Mouse (Mus musculus) spleen, adult 18-20 months (tissue): ENCODE measurements around the gene Bach1.

ENCODE experiments used
- DNase-seq, 2 experiments: peaks; one replicate each; pipeline ENCODE4 v3.0.0; 2022; ENCODE audit warnings: mixed read lengths in 2 of 2

Bach1 gene

DNA sequence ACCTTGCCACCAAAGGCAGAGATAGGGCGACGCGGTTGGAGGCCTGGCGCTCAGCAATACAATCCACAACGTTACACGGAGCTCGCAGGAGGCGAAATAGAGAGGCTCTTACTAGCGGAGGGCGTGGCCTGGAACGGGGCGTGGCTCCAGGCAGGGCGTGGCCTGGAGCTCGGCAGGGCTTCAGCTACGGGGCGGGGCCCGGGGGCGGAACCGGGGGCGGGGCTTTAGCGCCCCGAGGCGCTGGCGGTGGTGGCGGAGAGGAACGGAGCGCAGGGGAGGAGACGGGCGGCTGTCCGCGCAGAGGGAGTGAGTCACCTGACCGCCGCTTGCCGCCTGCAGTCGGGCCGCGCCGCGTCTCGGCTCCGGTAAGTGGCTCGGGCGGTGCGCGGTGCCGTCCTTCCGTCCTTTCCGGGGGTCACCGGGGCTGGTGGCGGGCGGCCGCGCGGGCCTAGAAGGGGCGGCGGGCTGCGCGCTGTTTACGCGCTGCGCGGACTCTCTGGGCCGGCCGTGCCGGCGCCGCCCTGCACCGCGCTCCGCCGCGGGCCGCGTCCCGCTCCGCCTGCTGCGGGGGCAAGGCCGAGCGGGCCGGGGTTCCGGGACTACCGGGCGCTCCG, at the start of gene Bach1:
Gene Bach1, plus strand, starts transcription at position 254 of the 614 bp plus-strand sequence.
- DNase-seq: peak; percentile 93 to 97

DNA sequence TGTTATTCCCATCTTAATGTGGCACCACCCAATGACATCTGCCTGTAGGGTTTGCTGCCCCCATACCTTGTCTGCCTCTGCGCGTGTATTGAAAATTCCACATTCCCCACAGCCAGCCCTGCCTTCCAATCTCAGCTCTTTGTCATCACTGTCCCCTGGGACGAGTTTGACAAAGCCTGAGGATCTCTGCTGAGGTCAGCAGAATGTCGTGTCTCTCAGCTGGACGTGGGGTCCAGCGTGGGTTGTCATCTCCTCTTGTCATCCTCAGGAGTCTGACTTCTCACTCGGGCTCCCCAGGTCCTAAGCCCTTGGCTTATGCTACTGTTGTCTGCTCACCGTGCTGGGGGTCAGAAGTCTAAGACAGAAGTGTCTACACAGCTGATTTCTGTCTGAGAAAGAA, 46.4 kb upstream of the Bach1 start:
- no peak for DNase-seq

DNA sequence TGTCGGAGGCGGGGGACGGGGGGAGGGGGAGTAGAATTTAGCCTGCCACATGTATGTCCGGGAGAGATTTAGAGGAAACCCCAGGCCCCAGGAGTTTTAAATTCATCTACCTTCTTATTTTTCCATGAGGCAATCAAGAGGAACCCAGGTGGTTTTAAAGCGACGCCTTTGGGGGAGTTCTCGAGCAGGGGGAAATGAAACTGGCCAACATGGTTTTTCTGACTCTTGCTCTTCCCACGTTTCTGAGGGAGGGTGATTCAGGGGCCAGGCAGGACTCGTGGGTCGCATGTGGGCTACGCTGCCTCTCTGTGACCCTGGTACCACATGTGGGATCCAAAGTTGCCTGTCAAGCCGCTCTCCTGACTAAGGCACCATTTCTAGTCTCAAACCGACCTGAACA, 45.8 kb upstream of the Bach1 start:
- no peak for DNase-seq

DNA sequence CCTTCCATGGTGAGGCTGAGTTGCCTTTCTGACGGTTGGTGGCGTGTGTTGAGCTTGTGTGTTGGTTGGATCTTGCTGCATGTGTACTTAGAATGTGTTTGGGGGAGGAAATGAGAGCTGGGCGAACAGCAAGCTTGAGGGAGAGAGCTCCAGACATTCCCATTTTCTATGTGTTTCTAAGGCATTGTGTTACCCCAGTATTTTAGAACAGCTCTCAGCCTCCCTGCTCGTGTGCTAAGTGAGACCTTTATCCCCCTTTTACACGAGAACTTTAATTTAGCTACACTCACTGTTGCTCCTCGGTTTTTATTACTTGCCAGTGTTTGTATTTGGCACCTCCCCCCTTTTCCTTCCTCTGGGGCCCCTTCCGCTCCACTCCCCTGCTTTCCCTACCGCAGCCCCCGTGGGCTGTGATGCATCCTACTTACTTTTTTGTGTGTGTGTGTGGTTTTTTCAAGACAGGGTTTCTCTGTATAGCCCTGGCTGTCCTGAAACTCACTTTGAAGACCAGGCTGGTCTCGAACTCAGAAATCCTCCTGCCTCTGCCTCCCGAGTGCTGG, 44.6 kb upstream of the Bach1 start:
- no peak for DNase-seq

DNA sequence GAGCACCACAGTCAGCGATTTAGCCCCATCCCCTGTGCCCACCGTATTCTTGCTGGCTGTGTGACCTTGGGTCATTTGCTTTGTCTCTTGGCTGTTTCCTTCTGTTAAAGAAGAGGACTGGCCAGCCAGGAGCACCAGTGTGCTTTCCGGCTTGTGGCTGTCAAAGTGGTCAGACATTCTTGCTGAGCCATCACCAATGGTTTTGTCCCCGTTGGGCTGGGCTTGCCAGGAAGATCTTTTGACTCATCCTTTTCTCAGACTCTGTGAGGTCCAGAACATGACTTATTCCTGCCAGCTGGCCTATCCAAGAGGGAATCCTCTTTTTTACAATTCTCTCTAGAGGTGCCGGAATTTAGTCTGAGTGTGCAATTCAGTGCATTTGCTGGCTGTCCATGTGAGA, 43.7 kb upstream of the Bach1 start:
- DNase-seq: no peak

DNA sequence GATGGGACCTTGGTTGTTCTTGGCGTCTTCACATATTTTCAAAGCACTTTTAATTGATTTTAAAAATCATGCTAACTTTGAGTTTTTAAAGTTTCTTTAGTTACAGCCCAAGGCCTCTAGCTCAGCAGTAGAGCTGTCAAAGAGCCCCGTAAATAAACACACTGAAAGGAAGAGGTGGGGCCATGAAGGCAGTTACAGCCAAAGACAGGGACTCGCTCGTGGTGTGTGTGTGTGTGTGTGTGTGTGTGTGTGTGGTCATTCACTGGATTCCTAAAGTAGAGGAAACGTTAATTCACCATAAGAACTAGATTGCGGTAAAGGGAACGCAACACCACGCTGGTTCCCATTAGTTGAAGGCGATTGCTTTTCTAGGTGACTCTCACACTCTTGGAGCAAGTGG, 43.2 kb upstream of the Bach1 start:
- DNase-seq: no peak

DNA sequence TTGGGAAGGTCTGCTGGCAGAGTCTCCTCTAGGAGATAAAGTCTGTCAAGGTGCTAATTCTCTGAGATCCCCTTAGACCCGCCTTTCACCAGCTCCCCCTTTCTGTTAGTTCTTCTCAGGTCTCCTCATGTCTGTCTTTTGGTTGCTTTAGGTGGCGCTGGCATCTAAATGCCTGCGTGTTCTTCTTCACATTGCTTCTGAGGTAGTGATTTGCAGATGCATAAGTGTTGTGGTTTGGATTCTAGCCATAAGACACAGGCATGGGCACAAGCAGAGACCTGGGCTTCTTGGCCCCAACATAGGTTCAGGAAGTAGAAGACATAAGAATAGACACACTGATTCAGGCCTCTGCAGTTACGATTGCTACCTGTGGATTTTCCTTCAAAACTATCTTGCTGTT, 42.0 kb upstream of the Bach1 start:
- no peak for DNase-seq

DNA sequence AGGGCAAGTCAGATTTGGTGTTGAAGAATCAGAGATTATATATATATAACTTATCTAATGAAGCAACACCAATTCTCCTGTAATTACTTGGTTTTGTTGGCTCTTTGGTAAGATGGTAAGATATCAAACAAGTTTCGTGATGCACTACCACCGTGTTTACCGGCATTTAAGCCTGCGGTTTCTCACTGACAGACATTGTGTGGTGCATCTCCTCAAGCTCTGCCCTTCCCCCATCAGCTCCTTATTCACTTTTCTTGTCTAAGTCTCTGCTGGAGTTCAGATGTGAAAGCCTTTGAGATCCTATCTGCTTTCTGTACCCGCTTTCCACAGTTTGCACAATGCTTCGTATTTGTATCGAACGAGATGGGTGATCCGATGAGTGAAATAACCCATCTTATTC, 41.5 kb upstream of the Bach1 start:
- DNase-seq: no peak

GRCm38 (mm10) chr16:87661024-87661471, 37.7 kb upstream of the Bach1 start:
- DNase-seq: no peak

GRCm38 (mm10) chr16:87661636-87662035, 37.1 kb upstream of the Bach1 start:
- no peak for DNase-seq

DNA sequence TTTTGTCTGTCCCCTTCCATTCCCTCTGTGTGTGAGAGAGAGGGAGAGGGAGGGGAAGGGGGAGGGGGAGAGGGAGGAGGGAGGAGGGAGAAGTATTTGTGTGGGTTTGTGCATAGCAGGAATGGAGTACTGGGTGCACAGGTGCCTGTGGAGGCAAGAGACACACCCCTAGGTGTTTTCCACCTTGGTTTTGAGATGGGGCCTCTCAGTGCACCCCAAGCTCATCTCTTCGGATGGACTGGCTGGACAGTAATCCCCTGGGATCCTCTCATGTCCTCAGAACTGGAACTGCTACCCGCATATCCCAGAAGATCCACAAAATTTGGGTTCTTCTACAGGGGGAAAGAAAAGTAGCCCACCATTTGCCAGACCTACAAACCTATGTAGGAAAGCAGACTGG, 36.2 kb upstream of the Bach1 start:
- no peak for DNase-seq

GRCm38 (mm10) chr16:87663890-87664289, 34.9 kb upstream of the Bach1 start:
- no peak for DNase-seq

DNA sequence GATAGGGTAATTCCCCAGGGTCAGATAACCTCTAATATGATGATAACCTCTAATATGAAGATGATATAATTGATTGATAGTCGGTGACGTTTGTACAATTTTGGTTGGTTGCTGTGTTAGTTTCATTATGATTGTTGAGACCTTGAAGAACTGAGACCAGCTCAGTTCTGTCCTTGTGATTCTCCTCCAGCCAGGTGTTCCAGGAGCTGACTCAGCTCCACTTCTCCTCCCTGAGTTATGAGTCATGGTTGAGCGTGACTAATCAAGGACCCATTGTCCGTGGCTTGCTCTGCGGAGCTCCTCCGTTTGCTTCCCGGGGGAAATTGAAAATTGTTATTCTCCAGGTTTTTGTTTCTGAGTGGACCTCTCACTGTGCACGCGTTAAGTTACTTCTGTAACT, 33.5 kb upstream of the Bach1 start:
- DNase-seq: no peak

GRCm38 (mm10) chr16:87665752-87666619, 32.8 kb upstream of the Bach1 start:
- no peak for DNase-seq

DNA sequence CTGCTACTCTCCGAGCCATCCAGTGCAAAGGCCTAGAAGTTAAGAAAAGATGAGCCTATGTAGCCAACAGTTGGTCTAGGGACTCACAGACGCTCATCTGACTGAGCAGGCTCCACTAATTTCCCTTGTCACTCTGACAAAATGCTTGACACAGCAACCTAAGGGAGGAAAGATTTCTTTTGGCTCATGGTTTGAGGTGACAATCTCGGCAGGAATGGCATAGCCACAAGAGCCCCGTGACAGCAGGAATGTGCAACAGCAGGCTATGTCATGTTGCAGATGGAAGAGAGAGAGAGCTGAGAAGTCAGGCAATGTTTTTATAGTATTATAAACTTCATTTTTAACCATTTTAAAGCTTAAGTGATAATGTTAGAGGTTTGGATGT, 32.1 kb upstream of the Bach1 start:
- no peak for DNase-seq

DNA sequence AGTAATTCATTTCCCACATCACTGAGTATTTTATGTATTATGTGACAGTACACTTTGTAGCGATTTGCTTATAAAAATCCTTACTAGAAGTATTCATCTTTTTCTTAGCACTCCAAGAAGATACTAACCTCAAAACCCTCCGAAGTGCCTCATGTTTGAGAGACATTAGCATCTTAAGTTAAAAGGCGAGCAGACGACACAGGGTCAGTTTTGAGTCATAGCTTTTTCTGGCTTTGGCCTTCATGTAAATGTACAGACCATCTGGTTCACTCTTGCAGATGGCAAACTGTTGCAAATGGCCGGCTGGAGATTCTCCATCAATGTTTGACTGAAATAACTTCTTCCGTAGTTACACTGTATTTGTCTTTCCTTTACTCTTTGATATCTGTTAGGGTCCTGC, 30.7 kb upstream of the Bach1 start:
- no peak for DNase-seq

GRCm38 (mm10) chr16:87670091-87670820, 28.5 kb upstream of the Bach1 start:
- DNase-seq: no peak

DNA sequence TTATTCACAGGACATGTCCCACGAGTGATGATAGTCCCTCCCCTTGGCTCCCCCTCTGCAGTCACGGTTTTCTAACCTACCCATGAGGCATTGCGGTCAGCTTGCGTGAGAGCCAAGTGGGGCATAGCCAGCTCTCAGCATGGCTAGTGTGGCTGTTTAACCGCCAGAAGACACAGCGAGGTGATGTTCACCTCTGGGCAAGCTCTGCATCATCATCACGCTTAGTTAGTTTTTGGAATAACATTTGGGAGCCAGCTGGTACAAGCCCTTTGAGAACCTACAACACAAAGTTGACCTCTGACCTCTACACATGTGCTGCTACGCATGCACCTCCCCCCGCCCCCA, 28.0 kb upstream of the Bach1 start:
- DNase-seq: no peak

DNA sequence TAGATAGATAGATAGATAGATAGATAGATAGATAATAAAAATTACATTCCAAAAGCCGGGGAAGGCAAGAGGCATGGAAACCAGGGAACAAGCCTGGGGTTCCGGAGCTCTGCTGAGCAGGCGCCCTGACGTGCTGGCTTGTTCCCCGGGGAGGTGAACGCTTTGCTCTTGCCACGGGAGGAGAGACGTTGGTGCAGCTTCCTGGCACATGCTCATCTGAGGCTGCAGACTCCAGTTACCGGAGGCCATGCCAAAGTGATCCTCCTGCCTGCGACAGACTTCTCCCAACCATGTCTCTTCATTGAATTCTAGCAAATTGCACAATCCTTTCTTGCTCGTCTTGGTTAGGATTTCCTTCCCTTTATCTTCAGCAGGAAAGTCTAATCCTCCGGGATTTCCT, 27.4 kb upstream of the Bach1 start:
- no peak for DNase-seq

DNA sequence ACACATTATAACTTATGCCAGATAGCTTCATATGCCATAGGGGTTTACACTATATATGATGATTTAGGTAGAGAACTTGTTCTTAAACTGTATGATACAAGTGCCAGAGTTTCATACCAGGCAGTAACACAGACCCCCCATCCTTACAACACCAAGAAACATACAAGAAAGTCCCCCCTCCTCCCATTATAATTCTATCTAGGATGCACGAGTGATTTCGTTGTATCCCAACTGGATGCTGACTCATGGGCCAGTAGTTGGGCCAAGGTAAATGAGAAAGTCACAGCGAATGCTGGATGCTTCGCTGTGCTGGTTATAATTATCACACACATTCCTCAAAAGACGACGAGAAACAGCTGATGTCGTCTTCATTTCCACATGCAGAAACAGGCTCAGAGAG, 25.6 kb upstream of the Bach1 start:
- no peak for DNase-seq

GRCm38 (mm10) chr16:87676182-87676581, 22.6 kb upstream of the Bach1 start:
- no peak for DNase-seq

- no peak for DNase-seq
These were observed 20.1 kb upstream of the Bach1 start for GRCm38 (mm10) chr16:87678667-87679066.

- DNase-seq: no peak
These were observed 17.7 kb upstream of the Bach1 start for GRCm38 (mm10) chr16:87680912-87681634.
